Mouse (Mus musculus) splenic B cell, adult 2 months (primary cell): ENCODE measurements around the gene Col9a2.

Source experiments
- DNase-seq: peaks from one replicate; pipeline ENCODE4 v3.0.0-alpha.2; 2011; ENCODE audit warnings: low read depth, low spot score
- H3K27me3 ChIP-seq: 2 replicates; pipeline ENCODE4 v1.6.1; 2012; ENCODE audit warnings: mild to moderate bottlenecking, low read length, moderate library complexity, mixed read lengths; ENCODE audit not compliant: control insufficient read depth, poor library complexity, insufficient read depth, severe bottlenecking
- H3K36me3 ChIP-seq: 2 replicates; pipeline ENCODE4 v1.6.1; 2012; ENCODE audit warnings: mild to moderate bottlenecking, low read length, moderate library complexity, mixed read lengths; ENCODE audit not compliant: control insufficient read depth, poor library complexity, insufficient read depth, severe bottlenecking

Gene Col9a2

DNA sequence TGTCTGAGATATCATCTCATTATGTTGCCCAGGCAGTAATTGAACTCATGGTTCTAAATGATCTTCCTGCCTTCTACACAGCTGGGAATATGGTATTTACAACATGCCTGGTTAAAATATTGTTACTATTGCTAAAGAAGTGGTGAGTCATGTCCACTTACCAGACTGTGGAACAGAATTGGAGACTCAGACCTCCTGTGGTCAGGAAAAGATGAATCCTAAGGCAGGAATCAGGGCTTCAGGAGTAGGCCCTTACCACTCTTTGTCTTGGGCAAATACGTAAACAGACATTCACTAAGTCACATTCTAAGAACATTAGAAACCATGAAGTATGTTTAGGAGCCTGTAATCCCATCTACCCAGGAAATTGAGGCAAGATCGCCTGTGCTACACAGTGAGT lies 49.5 kb downstream of the Col9a2 start:
- H3K36me3 ChIP-seq, result peaks cover 7% of the 10 kb centered on the region; the same call in 1 of the 2 replicates
- no peak for DNase-seq
- no peaks in the 10 kb centered on the region for H3K27me3 ChIP-seq

- Histone ChIP-seq H3K36me3 (peaks cover 4% of the 10 kb centered on the region; the same call in 1 of the 2 replicates), H3K27me3 (no peaks in the 10 kb centered on the region)
- DNase-seq, result no peak
Measured at GRCm38 (mm10) chr4:121090211-121090610, 51.0 kb downstream of the Col9a2 start.

DNA sequence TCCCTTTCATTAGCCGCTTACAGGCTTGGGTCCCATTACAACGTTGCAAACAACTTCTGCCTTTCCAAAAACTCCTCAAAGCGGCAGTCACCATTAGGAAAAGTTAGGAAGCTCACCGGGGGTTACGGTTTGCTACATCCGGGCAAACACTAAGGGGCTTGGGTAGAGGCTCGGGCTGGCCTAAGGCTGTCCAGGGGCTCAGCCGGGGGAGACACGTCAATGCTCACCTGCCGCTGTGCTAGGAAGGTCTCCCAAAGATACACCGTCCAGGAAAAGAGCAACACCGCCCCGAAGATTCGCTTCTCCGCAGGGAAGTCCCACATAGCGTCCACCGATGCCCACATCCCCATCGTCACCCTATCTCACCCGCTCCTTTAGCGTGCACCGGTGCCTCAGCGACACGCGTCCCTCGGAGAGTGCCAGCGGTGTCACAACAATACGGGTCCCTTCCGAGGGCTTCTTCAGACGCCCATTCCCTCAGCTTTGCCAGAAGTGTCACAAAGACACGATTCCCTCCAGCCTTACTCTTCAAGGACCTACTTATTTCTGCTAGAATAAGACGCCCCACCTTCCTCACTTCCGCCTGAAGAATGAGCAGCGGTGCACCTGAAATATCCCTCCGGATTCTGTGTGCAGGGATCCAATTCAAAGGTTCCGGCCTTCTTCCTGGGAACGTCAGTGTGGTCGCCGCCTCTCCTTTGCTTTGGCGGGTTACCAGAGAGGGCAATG lies 58.6 kb downstream of the Col9a2 start, which contains the start of gene Zmpste24:
Zmpste24 (minus strand) TSS at position 592 of the 729 bp plus-strand sequence.
- Histone ChIP-seq H3K36me3 (peaks cover 3% of the 10 kb centered on the region; the same call in 1 of the 2 replicates), H3K27me3 (no peaks in the 10 kb centered on the region)
- DNase-seq, result peak; percentile 87

DNA sequence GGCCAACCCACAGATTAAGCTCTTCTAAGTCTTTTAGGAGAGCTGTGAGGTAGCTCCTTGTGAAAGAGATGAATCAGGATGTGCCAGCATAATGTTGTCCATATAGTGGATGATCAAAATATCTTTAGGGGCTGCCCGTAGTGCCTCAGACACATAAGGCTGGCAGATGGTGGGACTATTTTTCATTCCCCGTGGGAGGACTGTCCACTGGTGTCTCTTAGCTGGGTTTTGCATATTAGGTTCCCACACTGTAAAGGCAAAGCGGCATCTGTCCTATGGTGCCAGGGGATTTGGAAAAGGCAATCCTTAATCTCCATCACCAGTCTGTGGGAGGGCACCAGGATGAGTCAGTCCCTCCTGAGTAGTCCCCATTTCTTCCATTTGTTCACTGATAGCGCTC lies 64.1 kb downstream of the Col9a2 start:
- H3K36me3 ChIP-seq, result no peaks in the 10 kb centered on the region
- DNase-seq, result no peak
- no peaks in the 10 kb centered on the region for H3K27me3 ChIP-seq
